Mouse (Mus musculus) urinary bladder, adult 18-20 months (tissue): ENCODE data around the gene Rora.

ENCODE experiments used
- DNase-seq, 2 experiments: peaks; one replicate each; pipeline ENCODE4 v3.0.0; 2022; ENCODE audit warnings: low spot score in 2 of 2, mixed read lengths in 2 of 2

The Rora gene

GRCm38 (mm10) chr9:69397432-69397759 lies 743.8 kb downstream of the Rora start:
- DNase-seq = no peak

- peak; percentile 65 to 68 for DNase-seq
These were observed 744.3 kb downstream of the Rora start, which contains the start of gene Ice2 for GRCm38 (mm10) chr9:69397760-69398452. Ice2 (plus strand) TSS chr9:69397906.

GRCm38 (mm10) chr9:69398453-69398850 lies 744.9 kb downstream of the Rora start:
- DNase-seq = no peak

- DNase-seq = no peak
These were observed 751.1 kb downstream of the Rora start for GRCm38 (mm10) chr9:69404671-69405070.

GRCm38 (mm10) chr9:69419476-69419875 lies 765.9 kb downstream of the Rora start:
- DNase-seq = no peak

- DNase-seq = no peak
These were observed 776.9 kb downstream of the Rora start for GRCm38 (mm10) chr9:69430531-69430930.

GRCm38 (mm10) chr9:69431863-69432555 lies 778.4 kb downstream of the Rora start:
- peak in 1 of 2 experiments; percentile 21 for DNase-seq

- no peak for DNase-seq
These were observed 781.6 kb downstream of the Rora start for GRCm38 (mm10) chr9:69435194-69435593.

- no peak for DNase-seq
These were observed 782.1 kb downstream of the Rora start for GRCm38 (mm10) chr9:69435662-69436061.
